Mouse (Mus musculus) left cerebral cortex, postnatal 36 days (tissue): Measurements from ENCODE around the gene Vmn2r102. TPM values are rescaled to one million over a fixed set of nuclear protein-coding genes. Genes with fewer than 3 reads are reported as not detected.

Experiments used
- DNase-seq, 2 experiments: peaks; one replicate each; pipeline ENCODE4 v3.0.0; 2021 to 2022; ENCODE audit warnings: low spot score in 2 of 2, mixed read lengths in 1 of 2
- intact Hi-C: fragments of 180-260 bp; cut with DNase I; formaldehyde crosslinking; loops from one replicate; pipeline ENCODE4 v1.15.1; 2025
- total RNA-seq, 2 experiments: library from RNA; stranded (reverse); gene quantifications; 2 replicates each; pipeline ENCODE4 v1.2.3; 2021

Gene Vmn2r102
- not detected for total RNA-seq

GRCm38 (mm10) chr17:19660028-19660427 lies at the start of gene Vmn2r102:
Gene Vmn2r102, plus strand, starts transcription at chr17:19660328.
- DNase-seq: no peak
- intact Hi-C loops: no loop called here

DNA sequence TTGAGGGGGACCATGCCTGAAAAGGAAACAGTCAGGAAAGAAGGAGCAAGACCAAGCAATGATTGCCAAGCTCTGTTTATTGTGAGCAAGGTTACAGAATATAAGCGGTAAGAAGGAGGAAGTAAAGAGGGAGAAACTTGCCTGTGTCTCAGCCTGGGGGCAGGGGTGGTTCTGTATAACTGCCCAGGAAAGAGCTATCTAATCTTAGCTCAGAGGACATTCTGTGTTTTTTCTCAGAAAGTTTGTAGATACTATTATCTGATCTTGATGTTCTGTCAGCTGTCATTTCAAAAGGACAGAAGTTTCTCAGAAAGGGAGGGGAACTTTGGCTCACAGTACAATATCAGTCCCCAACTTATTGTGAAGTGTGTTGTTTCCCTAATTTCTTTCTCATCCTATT lies 30.8 kb upstream of the Vmn2r102 start:
- no peak for DNase-seq
- intact Hi-C loops: no loop called here

- no peak for DNase-seq
- intact Hi-C loops: no loop called here
Measured at GRCm38 (mm10) chr17:19658447-19658846, 1.7 kb upstream of the Vmn2r102 start.

- intact Hi-C loops: no loop called here
- DNase-seq: no peak
Measured at GRCm38 (mm10) chr17:19692062-19692461, 31.9 kb downstream of the Vmn2r102 start.

Other genes with a start within 250 kb of the Vmn2r102 start
- gene Vmn2r100, start 155.6 kb upstream of the Vmn2r102 start, total RNA-seq: not detected
- gene Vmn2r101, start 83.1 kb upstream of the Vmn2r102 start, total RNA-seq: not detected
- not detected for gene Vmn2r103, start 113.0 kb downstream of the Vmn2r102 start, total RNA-seq